Mouse (Mus musculus) CH12.LX (cell line): ENCODE measurements around the gene Ptch2. TPM values are rescaled to one million over a fixed set of nuclear protein-coding genes. Genes with fewer than 3 reads are reported as not detected.

ENCODE experiments used
- DNase-seq: peaks from one replicate; pipeline ENCODE4 v3.0.0-alpha.2; 2013; ENCODE audit errors: extremely low read depth
- H3K27ac ChIP-seq: 2 replicates; pipeline ENCODE4 v1.5.1; 2012; ENCODE audit warnings: low read depth, mild to moderate bottlenecking, control low read depth, moderate library complexity; ENCODE audit not compliant: insufficient read depth
- H3K27me3 ChIP-seq: replicated peaks from 2 replicates; pipeline ENCODE3; 2012; ENCODE audit warnings: inconsistent platforms
- H3K36me3 ChIP-seq, 2 experiments: replicated peaks in 1 of 2; 2 replicates each; pipeline versions ENCODE3 to v1.6.1; 2012; ENCODE audit warnings: inconsistent platforms in 1 of 2, low read length in 1 of 2, mild to moderate bottlenecking in 1 of 2, mixed read lengths in 1 of 2, moderate library complexity in 1 of 2; ENCODE audit not compliant: control insufficient read depth in 1 of 2, insufficient read depth in 1 of 2
- H3K4me1 ChIP-seq, 2 experiments: 2 replicates each; pipeline ENCODE4 v1.6.1; 2012; ENCODE audit warnings: inconsistent platforms in 1 of 2, moderate library complexity in 1 of 2; ENCODE audit not compliant: insufficient read depth in 2 of 2, control insufficient read depth in 1 of 2
- H3K4me2 ChIP-seq: 2 replicates; pipeline ENCODE4 v1.6.1; 2012; ENCODE audit warnings: low read depth, mild to moderate bottlenecking, control low read depth; ENCODE audit not compliant: poor library complexity, insufficient read depth, severe bottlenecking
- H3K4me3 ChIP-seq, 3 experiments: fragments of 150-350 bp in 1 of 3; sonication (generic) in 1 of 3; replicated peaks in 1 of 3; 2 replicates each; pipeline versions ENCODE3 to v1.5.1; 2011 to 2012; ENCODE audit warnings: low read depth in 2 of 3, low read length in 2 of 3, mild to moderate bottlenecking in 2 of 3, moderate library complexity in 2 of 3, control low read depth in 1 of 3, improper control_type of control experiment in 1 of 3, inconsistent platforms in 1 of 3, mixed read lengths in 1 of 3; ENCODE audit not compliant: poor library complexity in 1 of 3
- H3K79me2 ChIP-seq: replicated peaks from 2 replicates; pipeline ENCODE4 v1.6.1; 2012; ENCODE audit warnings: mild to moderate bottlenecking, moderate library complexity; ENCODE audit not compliant: control insufficient read depth, poor library complexity, insufficient read depth, severe bottlenecking; ENCODE audit errors: extremely low read depth
- H3K9ac ChIP-seq: 2 replicates; pipeline ENCODE4 v1.6.1; 2012; ENCODE audit warnings: low read depth, mild to moderate bottlenecking, control low read depth, moderate library complexity; ENCODE audit not compliant: insufficient read depth
- H3K9me3 ChIP-seq: replicated peaks from 2 replicates; pipeline ENCODE3; 2012; ENCODE audit warnings: low read length, inconsistent platforms, mixed read lengths
- CHD2 ChIP-seq: IDR thresholded peaks from 2 replicates; pipeline ENCODE4 v1.6.1; 2011; ENCODE audit warnings: low read length, improper control_type of control experiment
- E2F4 ChIP-seq: IDR thresholded peaks from 2 replicates; pipeline ENCODE4 v1.6.1; 2011; ENCODE audit warnings: low read depth, low read length, improper control_type of control experiment; ENCODE audit not compliant: insufficient replicate concordance
- GABPA ChIP-seq: IDR thresholded peaks from 2 replicates; pipeline ENCODE4 v1.6.1; 2012; ENCODE audit warnings: low read depth, low read length, improper control_type of control experiment, inconsistent platforms; ENCODE audit not compliant: insufficient replicate concordance
- IRF4 ChIP-seq: IDR thresholded peaks from 2 replicates; pipeline ENCODE4 v1.6.1; 2014; ENCODE audit warnings: low read depth, mild to moderate bottlenecking, inconsistent platforms, low read length, improper control_type of control experiment
- JUND ChIP-seq: conservative IDR thresholded peaks from 2 replicates; pipeline ENCODE4 v1.6.1; 2011; ENCODE audit warnings: low read depth, low read length, improper control_type of control experiment
- MAZ ChIP-seq: IDR thresholded peaks from 2 replicates; pipeline ENCODE4 v1.6.1; 2012; ENCODE audit warnings: low read depth, mild to moderate bottlenecking, inconsistent platforms, low read length, improper control_type of control experiment, moderate library complexity
- MEF2A ChIP-seq: IDR thresholded peaks from 2 replicates; pipeline ENCODE4 v1.6.1; 2014; ENCODE audit warnings: low read depth, mild to moderate bottlenecking, inconsistent platforms, low read length, improper control_type of control experiment, borderline replicate concordance
- MXI1 ChIP-seq: IDR thresholded peaks from 2 replicates; pipeline ENCODE4 v1.6.1; 2011; ENCODE audit warnings: mild to moderate bottlenecking, low read depth, low read length, improper control_type of control experiment
- MYC ChIP-seq: IDR thresholded peaks from 2 replicates; pipeline ENCODE4 v1.6.1; 2011; ENCODE audit warnings: low read depth, mild to moderate bottlenecking, improper control_type of control experiment, low read length
- PAX5 ChIP-seq: IDR thresholded peaks from 2 replicates; pipeline ENCODE4 v1.6.1; 2012; ENCODE audit warnings: low read length, inconsistent platforms, mixed read lengths
- POLR2A ChIP-seq: IDR thresholded peaks from 2 replicates; pipeline ENCODE4 v1.6.1; 2011; ENCODE audit warnings: low read depth, mild to moderate bottlenecking, improper control_type of control experiment, low read length
- POLR2AphosphoS2 ChIP-seq: IDR thresholded peaks from 2 replicates; pipeline ENCODE4 v1.6.1; 2011; ENCODE audit warnings: low read depth, low read length, improper control_type of control experiment
- RAD21 ChIP-seq: IDR thresholded peaks from 2 replicates; pipeline ENCODE4 v1.6.1; 2011; ENCODE audit warnings: low read depth, mild to moderate bottlenecking, low read length, improper control_type of control experiment, moderate library complexity
- RCOR1 ChIP-seq: conservative IDR thresholded peaks from 2 replicates; pipeline ENCODE4 v1.6.1; 2012; ENCODE audit warnings: low read depth, mild to moderate bottlenecking, inconsistent platforms, low read length, improper control_type of control experiment
- SIN3A ChIP-seq: IDR thresholded peaks from 2 replicates; pipeline ENCODE4 v1.6.1; 2012; ENCODE audit warnings: low read length, improper control_type of control experiment, inconsistent platforms
- SMC3 ChIP-seq: IDR thresholded peaks from 2 replicates; pipeline ENCODE4 v1.6.1; 2011; ENCODE audit warnings: low read depth, low read length, improper control_type of control experiment
- TBP ChIP-seq: conservative IDR thresholded peaks from 2 replicates; pipeline ENCODE4 v1.6.1; 2011; ENCODE audit warnings: low read depth, low read length, improper control_type of control experiment
- TCF12 ChIP-seq: IDR thresholded peaks from 2 replicates; pipeline ENCODE4 v1.6.1; 2014; ENCODE audit warnings: low read depth, mild to moderate bottlenecking, inconsistent platforms, low read length, improper control_type of control experiment
- UBTF ChIP-seq: IDR thresholded peaks from 2 replicates; pipeline ENCODE4 v1.6.1; 2012; ENCODE audit warnings: low read depth, mild to moderate bottlenecking, inconsistent platforms, low read length, improper control_type of control experiment, moderate library complexity
- ZC3H11A ChIP-seq: IDR thresholded peaks from 2 replicates; pipeline ENCODE4 v1.6.1; 2012; ENCODE audit warnings: low read depth, mild to moderate bottlenecking, inconsistent platforms, low read length, improper control_type of control experiment
- ZKSCAN1 ChIP-seq: IDR thresholded peaks from 2 replicates; pipeline ENCODE4 v1.6.1; 2012; ENCODE audit warnings: low read depth, inconsistent platforms, low read length, improper control_type of control experiment, borderline replicate concordance
- ZNF384 ChIP-seq: IDR thresholded peaks from 2 replicates; pipeline ENCODE4 v1.6.1; 2012; ENCODE audit warnings: low read depth, low read length, improper control_type of control experiment, inconsistent platforms
- dilution Hi-C: fragments of 300-500 bp; cut with MboI; formaldehyde crosslinking; loops from 2 replicates; pipeline ENCODE4 v1.14.3; 2020; ENCODE audit warnings: low sequenced_read_pairs; ENCODE audit not compliant: extremely low pct_unique_long_range_greater_than_20kb, extremely low pct_ligation_motif_present
- in situ Hi-C: fragments of 300-500 bp; cut with MboI; formaldehyde crosslinking; loops from 3 replicates; pipeline ENCODE4 v1.14.3; 2019; ENCODE audit warnings: low sequenced_read_pairs, low pct_ligation_motif_present, low pct_unique_long_range_greater_than_20kb, mixed read lengths
- polyA plus RNA-seq: library from polyadenylated mRNA; unstranded; fragments of >175 nt; gene quantifications from 2 replicates; pipeline ENCODE4 v1.2.1, GENCODE M21; 2012; ENCODE audit warnings: low read depth; ENCODE audit not compliant: insufficient read length
- total RNA-seq, 2 experiments: library from RNA; depleted of rRNA; stranded (reverse); fragments of 300-350 nt in 1 of 2; fragments of >200 nt in 1 of 2; gene quantifications; 2 replicates each; pipeline ENCODE4 v1.2.3; 2012 to 2014

Ptch2 gene
- total and polyA plus RNA-seq, 3 experiments: 0.21 to 0.79 TPM; not detected in 1

DNA sequence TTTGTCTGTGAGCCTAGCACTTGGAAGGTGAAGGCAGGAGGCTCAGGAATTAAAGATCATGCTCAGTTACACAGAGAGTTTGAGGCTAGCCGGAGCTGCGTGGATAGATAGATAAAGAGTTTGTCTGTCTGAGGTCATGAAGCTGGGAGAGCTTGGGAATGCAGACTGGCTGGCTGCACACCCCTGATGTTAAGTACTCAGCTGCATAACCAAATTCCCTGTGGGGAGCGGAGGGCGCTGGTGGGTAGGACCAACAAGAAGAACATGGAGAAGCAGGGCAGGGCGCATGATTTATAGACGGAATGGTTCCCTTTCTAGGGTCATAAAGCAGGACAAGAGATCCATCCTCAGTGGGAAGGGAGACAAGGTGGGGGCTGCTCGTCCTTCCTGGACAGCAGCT is 47.1 kb downstream of the Ptch2 start:
- Histone ChIP-seq H3K79me2 (no peaks in the 10 kb centered on the region), H3K9me3 (no peaks in the 10 kb centered on the region), H3K36me3 (peaks cover 0 to 7% of the 10 kb centered on the region in 2 experiments), H3K9ac (no peak overlapping the region), H3K27me3 (no peaks in the 10 kb centered on the region), H3K4me2 (no peak overlapping the region), H3K4me1 (peaks cover 4 to 15% of the 10 kb centered on the region in 2 experiments; a peak in 3 of 4 replicates), H3K4me3 (no peak overlapping the region)
- no peak for DNase-seq
- dilution Hi-C loops: no loop called here
- TF ChIP-seq RAD21 (no peak), MYC (no peak), ZC3H11A (no peak), POLR2AphosphoS2 (no peak), ZNF384 (no peak), IRF4 (no peak), MAZ (no peak), SMC3 (no peak), ZKSCAN1 (no peak), TBP (no peak), E2F4 (no peak), TCF12 (no peak), SIN3A (no peak), MXI1 (no peak), RCOR1 (no peak), CHD2 (no peak), POLR2A (no peak), UBTF (no peak), PAX5 (no peak), JUND (no peak)
- TF ChIP-seq, all 38 proteins: peak for 0
- no peak overlapping the region for H3K27ac ChIP-seq
- in situ Hi-C loops: no loop called here

DNA sequence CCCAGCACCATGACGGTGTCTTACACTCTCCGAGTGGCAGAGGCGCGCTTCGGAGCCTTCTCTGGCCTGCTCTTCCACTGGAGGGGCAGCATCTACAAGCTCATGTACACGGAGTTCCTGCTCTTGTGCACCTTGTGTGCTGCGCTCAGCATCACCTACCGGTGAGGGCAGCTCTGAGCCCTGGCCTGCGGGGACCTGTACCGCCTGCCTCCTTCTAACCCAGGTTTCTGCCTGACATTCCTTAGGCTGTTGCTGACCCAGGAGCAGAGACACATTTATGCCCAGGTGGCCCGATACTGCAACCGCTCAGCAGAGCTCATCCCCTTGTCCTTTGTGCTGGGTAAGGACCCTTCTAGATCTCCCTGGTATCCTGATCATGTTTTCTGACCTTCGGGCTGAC is 49.4 kb downstream of the Ptch2 start:
- no peak overlapping the region for H3K4me3 ChIP-seq
- in situ Hi-C loops (no loop called here), dilution Hi-C loops (no loop called here)
- H3K4me1 ChIP-seq: 0 out of 4 replicates have a peak, but pooled peaks cover 0 to 2% of the 10 kb centered on the region in 2 experiments
- H3K27me3 ChIP-seq: no peaks in the 10 kb centered on the region
- DNase-seq: no peak
- H3K36me3 ChIP-seq: peaks cover 21 to 27% of the 10 kb centered on the region in 2 experiments
- H3K4me2 ChIP-seq: no peak overlapping the region
- no peaks in the 10 kb centered on the region for H3K9me3 ChIP-seq
- H3K79me2 ChIP-seq: no peaks in the 10 kb centered on the region
- H3K9ac ChIP-seq: no peak overlapping the region
- TF ChIP-seq GABPA (no peak), POLR2A (no peak), MEF2A (no peak)
- H3K27ac ChIP-seq: no peak overlapping the region
